Mouse (Mus musculus) retina, postnatal 1 day (tissue): ENCODE measurements at regions not wholly inside any gene's neighbourhood (a gene's known extent, or its start where the extent isn't known, plus 50 kb on each side); places are given as distances from the start of the nearest gene placed in this dataset.

Experiments used
- DNase-seq: peaks from one replicate; pipeline ENCODE4 v3.0.0-alpha.2; 2012

DNA sequence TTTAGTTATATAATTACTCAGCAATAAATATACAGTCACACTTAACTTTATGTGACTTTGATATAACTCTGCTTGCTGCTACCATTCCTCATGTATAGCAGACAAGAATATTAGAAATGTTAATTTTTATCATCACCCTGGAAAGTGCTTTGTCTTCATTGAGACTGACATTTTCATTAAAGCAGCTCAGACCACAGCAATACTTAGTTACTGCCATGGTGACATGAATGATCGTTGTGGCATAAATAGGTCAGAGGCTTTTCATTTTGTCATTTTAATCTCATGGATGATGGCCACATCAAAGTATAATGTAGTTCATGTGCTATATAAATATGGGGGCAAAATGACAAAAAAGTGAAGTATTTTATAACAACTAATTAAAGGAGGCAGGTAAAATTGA is 498.1 kb downstream of the Slc22a22 start:
- peak; percentile 45 for DNase-seq

DNA sequence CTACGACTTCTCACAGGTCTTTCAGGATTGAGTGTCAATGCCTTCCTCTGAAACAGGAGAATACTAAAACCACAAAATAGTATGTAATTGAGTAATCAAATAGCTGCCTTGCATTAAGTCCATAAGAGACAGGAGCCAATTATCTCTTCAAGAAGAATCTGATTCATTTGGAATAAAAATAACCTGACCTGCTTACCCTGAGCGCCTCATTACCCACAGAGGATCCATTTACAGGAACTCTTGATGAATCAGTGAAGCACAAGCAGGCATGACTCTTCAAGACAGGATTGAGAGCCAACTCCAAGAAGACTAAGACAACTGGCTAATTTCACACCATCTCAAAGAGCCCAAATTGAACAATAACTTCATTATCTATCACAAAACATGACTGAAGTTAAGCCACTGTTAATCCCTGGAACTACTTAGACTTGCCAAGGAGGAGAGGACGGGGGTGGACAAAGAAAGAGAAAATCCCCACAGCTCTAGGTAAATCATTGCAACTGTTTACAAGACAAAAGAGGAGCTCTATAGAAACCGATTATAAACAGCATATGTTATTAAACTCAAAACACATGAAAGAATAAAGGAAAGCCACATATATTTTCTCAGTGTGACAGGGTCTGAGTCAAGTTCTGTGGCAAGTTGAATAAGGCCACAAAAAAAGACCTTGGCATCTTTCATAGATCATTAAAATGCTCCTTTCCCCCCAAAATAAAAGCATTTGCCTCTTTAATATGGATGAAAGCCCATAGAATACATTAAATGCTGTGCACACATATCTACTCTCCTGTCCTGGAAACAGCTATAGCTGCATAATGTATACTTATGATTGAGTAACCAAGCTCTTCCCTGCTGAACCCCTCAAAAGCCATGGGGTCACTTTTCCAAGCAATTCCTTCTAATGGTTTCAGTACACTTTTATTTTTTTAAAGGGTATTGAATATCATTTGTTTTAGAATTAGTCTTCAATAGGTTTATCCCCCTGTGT is 501.7 kb downstream of the Slc22a22 start:
- DNase-seq, result peak; percentile 8

- DNase-seq, result no peak
These were observed 507.3 kb downstream of the Slc22a22 start for GRCm38 (mm10) chr15:56970140-56970539.

- DNase-seq, result peak; percentile 54
These were observed 521.1 kb downstream of the Slc22a22 start for GRCm38 (mm10) chr15:56956356-56956755.

GRCm38 (mm10) chr15:56952176-56952575 is 525.2 kb downstream of the Slc22a22 start:
- no peak for DNase-seq

DNA sequence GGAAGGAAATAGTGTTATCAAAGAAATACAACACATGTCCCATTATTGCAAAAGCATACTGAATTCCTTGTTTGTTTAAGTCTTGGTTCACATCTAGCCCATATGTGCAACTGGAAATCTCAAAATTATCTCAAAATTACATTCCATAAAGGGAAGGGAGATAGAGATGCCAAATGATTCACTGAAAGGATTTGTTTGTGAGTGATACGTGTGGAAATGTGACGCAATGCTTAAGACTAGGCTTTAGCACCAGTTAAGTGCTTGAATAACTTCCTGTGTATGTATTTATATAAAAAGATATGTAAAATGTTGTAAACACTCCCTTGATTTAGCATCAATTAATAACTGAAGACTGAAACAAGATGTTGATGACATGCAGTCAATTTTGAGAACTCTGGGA is 526.6 kb downstream of the Slc22a22 start:
- DNase-seq, result no peak

GRCm38 (mm10) chr15:56940891-56941290 is 536.5 kb downstream of the Slc22a22 start:
- no peak for DNase-seq

DNA sequence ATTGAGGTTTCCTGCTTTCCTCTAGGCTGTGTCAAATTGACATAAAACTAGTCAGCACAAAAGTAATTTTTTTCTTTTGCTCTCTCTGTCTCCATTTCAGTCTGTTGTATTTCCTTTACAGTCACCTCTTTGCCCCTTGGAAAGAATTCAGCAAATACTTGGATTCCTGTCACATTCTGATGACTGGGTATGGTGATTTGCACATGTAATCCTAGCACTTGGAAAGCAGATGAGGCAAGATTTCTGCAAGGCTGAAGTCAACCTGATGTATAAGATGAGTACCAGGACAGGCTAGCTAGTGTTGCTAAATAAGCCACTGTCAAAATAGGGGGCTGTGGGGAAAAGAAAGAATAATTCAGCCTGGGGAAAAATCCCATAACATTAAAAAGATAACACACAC is 580.9 kb downstream of the Slc22a22 start:
- DNase-seq, result no peak

DNA sequence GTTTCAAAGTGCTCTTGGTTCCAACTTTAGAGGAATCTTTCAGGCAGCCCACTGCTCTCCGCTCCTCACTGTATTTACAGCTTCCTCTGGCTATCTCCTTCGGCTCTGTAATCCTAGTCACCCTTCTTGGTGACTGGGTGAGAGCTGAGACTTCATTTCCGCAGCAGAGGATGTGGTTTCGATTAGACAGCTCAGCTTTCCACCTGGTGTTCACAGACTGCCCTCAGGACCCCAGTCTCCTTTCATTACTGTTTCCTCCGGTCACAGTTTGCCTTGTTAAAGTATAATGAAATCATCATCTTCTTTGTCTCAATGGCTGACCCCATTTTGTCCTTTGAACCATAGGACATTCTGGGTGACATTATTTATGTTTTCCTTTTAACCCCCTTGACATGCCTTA is 595.9 kb downstream of the Slc22a22 start:
- no peak for DNase-seq

DNA sequence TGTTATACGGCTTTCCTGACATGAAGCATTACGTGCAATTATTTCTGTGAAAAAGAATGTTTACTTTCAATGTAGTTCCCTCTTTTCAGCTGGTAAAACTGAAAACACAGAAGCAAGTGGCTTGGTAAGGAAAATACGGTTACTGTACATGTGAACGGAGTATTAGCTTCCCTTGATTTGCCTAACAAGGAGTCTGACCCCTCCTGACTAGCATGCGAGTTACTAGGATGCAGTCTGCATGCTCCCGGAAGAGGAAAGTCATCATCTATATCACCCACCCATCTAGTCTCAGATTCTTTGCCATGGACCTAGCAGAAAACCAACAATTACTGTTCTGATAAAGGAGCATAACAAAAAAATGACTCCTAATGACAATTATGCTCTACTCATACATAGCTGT is 611.5 kb downstream of the Slc22a22 start:
- no peak for DNase-seq

DNA sequence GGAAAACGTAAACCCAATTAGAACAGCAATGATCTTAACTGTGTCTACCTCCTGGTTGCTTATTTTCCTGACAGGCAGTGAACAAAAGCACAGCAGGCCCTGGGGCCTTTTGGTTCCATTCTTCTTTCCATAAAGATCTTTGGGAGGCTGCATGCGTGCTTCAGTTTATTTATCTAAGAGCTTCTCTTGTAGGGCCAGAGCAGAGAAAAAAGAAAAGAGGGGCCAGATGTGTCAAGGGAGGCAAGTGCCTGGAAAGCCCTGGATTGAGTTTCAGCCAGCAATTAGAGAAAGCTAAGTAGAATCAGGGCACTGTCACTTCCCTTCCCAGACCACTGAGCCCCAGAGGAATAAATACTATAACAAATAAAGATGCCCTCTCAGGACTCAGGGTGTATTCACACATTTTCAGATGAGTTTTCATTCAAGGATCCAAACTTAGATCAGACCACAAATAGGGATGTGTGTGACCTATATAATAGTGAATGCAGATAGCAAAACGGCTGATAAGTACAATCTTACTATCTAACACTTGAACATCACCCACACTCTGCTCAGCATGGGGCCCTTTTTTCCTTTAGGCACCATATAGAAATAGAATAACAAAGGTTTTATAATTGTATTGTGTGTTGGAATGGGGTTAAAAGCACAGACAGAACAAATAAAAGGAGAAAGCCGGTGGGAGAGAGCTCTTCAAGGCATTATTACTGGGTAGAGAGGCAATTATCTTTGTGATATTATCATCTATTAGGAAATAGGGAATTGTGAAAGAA is 612.2 kb downstream of the Slc22a22 start:
- peak; percentile 73 for DNase-seq

GRCm38 (mm10) chr15:56858627-56859334 is 618.6 kb downstream of the Slc22a22 start:
- no peak for DNase-seq

DNA sequence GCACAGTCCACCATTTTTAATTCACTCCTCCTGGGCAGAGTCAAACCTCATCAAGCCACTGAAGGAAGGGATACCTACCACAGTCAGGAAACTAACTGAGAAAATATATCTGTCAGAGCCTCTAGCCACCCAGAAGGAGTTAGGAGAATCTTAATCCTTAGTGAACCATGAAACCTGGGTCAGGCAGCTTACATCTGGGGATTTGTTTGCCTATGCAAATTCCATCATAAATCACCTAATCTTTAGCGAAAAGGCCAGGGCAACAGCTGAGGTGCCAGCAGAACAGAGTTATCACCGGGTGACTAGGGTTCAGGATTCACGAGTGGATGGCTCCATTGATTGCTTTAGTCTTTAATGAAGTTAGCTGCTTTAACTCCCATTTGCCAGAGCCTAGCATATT is 619.3 kb downstream of the Slc22a22 start:
- DNase-seq, result no peak

- DNase-seq, result peak; percentile 79
These were observed 621.4 kb downstream of the Slc22a22 start for GRCm38 (mm10) chr15:56856057-56856456.

GRCm38 (mm10) chr15:56853106-56853505 is 624.3 kb downstream of the Slc22a22 start:
- DNase-seq, result no peak

GRCm38 (mm10) chr15:56847469-56848128 is 629.8 kb downstream of the Slc22a22 start:
- DNase-seq, result no peak

GRCm38 (mm10) chr15:56844574-56844973 is 632.9 kb downstream of the Slc22a22 start:
- DNase-seq, result no peak

DNA sequence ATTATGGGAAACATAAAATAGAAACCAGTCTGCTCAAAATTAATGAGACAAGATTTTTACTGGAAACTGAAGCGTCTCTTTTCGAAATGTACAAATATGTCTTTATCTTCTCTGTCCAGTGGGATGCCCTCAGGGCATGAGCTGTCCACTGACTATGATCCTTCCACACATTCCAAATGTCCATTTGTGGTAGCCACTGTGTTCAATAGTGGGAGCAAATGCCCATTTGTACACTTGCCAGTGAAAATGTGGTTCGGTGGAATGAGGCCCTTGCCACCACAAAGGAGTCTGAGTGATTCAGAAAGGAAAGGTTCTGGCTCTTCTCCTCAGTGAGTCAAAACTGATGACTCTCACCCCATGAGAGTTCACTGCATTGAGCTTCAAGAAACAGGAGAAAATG is 635.9 kb downstream of the Slc22a22 start:
- DNase-seq, result no peak

DNA sequence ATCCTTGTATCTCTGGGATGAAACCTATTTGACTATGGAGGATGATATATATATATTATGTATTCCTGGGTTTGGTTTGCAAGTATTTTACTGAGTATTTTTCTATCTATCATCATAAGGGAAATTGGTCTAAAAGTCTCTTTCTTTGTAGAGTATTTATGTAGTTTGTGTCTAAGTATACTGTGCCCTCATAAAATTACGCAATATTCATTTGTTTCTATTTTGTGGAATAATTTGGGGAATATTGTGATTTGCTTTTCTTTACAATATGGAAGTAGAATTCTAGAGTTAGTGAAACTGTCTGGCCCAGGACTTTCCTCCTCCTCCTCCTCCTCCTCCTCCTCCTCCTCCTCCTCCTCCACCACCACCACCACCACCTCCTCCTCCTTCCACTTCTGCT is 640.1 kb downstream of the Slc22a22 start:
- no peak for DNase-seq

- no peak for DNase-seq
These were observed 642.8 kb downstream of the Slc22a22 start for GRCm38 (mm10) chr15:56834621-56835020.

DNA sequence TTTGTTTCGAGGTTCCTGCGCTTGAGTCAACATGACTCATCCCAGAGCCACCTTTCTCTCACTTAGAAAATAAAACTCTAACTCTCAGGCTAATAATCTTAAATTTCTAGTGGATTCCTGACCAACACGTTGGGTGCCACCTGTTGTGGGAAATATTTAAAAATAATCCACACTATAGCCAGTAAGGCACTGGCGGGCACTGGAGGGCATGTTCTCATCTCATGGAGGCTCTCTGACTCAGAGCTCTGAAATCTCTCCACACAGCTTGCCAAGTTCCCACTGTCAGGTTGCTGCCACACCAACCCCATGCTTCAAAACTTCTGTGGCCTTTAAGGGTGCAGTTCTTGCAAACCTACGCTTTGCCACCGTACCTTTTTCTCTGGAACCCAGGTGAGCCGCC is 644.8 kb downstream of the Slc22a22 start:
- DNase-seq, result no peak

- DNase-seq, result peak; percentile 38
These were observed 656.3 kb downstream of the Slc22a22 start for GRCm38 (mm10) chr15:56820977-56821579.
